Mouse (Mus musculus): ENCODE results near the gene Asic1. TPM values are rescaled to one million over a fixed set of nuclear protein-coding genes. Genes with fewer than 3 reads are reported as not detected.

The Asic1 gene
- total and polyA plus RNA-seq, 3 experiments = 0.08 to 1.0 TPM; not detected in 1

DNA sequence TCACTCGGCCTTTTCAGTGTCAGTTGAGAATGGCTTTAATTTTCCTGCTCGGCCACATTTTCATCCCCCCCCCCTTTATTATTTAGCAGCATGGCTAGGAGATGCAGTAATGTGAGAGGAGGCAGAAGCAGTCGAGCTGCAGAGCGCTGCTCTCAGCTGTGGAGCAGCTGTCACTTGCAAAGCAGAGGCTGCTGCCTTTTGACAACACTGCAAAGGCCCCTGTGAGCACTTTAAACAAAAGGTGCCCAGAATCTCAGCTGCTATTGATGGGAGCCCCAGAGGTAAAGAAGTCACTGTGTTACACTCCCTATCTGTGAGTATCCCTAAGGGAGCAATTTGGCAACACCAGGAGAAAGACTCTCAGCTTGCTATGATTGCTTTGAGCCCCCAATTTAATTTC lies 21.8 kb upstream of the Asic1 start:
- Histone ChIP-seq H3K79me2 (ENCODE audit: control insufficient read depth, insufficient read depth, low read length, poor library complexity) (peaks cover 71% of the 10 kb centered on the region), H3K4me1 (ENCODE audit: control insufficient read depth in 1 of 2, insufficient read depth in 2 of 2, low read length in 2 of 2) (peaks cover 10 to 23% of the 10 kb centered on the region in 2 experiments), H3K27me3 (ENCODE audit: control insufficient read depth in 1 of 2, insufficient read depth in 2 of 2, low read length in 2 of 2) (no peaks in the 10 kb centered on the region), H3K9me3 (replicated peaks; ENCODE audit: insufficient read depth, low read length) (no peaks in the 10 kb centered on the region), H3K9ac (ENCODE audit: control insufficient read depth, low read depth, low read length, poor library complexity, severe bottlenecking) (no peak overlapping the region), H3K4me3 (ENCODE audit: control insufficient read depth in 1 of 2, insufficient read depth in 1 of 2, low read depth in 2 of 2, low read length in 2 of 2) (no peak overlapping the region), H3K27ac (ENCODE audit: control insufficient read depth, low read depth, low read length) (no peak overlapping the region), H3K36me3 (ENCODE audit: control insufficient read depth in 1 of 2, insufficient read depth in 2 of 2, low read length in 2 of 2) (peaks cover 6 to 26% of the 10 kb centered on the region in 2 experiments; a peak in 3 of 4 replicates)
- no peak for TF ChIP-seq EP300 (IDR thresholded peaks at IDR 0.05; ENCODE audit: low read depth in 1 of 2, low read length in 2 of 2)
- TF ChIP-seq ELF1 (IDR thresholded peaks at IDR 0.05; ENCODE audit: low read depth, low read length) = no peak
- no peak for TF ChIP-seq MYC (IDR thresholded peaks at IDR 0.05; ENCODE audit: low read depth, low read length)
- TF ChIP-seq RAD21 (IDR thresholded peaks at IDR 0.05; ENCODE audit: low read depth, low read length) = no peak
- TF ChIP-seq USF2 (IDR thresholded peaks at IDR 0.05; ENCODE audit: borderline replicate concordance in 1 of 2, insufficient read depth in 1 of 2, low read depth in 1 of 2, low read length in 2 of 2) = no peak
- TF ChIP-seq KAT2A (conservative IDR thresholded peaks at IDR 0.05; ENCODE audit: low read depth, low read length) = no peak
- TF ChIP-seq POLR2AphosphoS5 (IDR thresholded peaks at IDR 0.05; ENCODE audit: borderline replicate concordance, low read depth, low read length) = no peak
- TF ChIP-seq ETS1 (IDR thresholded peaks at IDR 0.05; ENCODE audit: low read depth, low read length) = no peak
- no peak for TF ChIP-seq UBTF (IDR thresholded peaks at IDR 0.05; ENCODE audit: borderline replicate concordance, insufficient read depth, low read depth, low read length)
- TF ChIP-seq ZNF384 (IDR thresholded peaks at IDR 0.05; ENCODE audit: low read depth, low read length) = no peak
- TF ChIP-seq MXI1 (IDR thresholded peaks at IDR 0.05; ENCODE audit: low read depth, low read length) = no peak
- TF ChIP-seq POLR2AphosphoS2 (IDR thresholded peaks at IDR 0.05; ENCODE audit: low read length) = no peak
- no peak for TF ChIP-seq USF1 (IDR thresholded peaks at IDR 0.05; ENCODE audit: low read depth, low read length)
- TF ChIP-seq MYB (IDR thresholded peaks at IDR 0.05; ENCODE audit: low read depth, low read length) = no peak
- no peak for TF ChIP-seq ZC3H11A (IDR thresholded peaks at IDR 0.05; ENCODE audit: low read depth, low read length)
- no peak for TF ChIP-seq CHD1 (IDR thresholded peaks at IDR 0.05; ENCODE audit: low read depth, low read length)
- TF ChIP-seq TBP (IDR thresholded peaks at IDR 0.05; ENCODE audit: low read depth, low read length) = no peak
- TF ChIP-seq E2F4 (IDR thresholded peaks at IDR 0.05; ENCODE audit: borderline replicate concordance, low read depth, low read length) = no peak
- no peak for DNase-seq (ENCODE audit: low read depth, low spot score)

DNA sequence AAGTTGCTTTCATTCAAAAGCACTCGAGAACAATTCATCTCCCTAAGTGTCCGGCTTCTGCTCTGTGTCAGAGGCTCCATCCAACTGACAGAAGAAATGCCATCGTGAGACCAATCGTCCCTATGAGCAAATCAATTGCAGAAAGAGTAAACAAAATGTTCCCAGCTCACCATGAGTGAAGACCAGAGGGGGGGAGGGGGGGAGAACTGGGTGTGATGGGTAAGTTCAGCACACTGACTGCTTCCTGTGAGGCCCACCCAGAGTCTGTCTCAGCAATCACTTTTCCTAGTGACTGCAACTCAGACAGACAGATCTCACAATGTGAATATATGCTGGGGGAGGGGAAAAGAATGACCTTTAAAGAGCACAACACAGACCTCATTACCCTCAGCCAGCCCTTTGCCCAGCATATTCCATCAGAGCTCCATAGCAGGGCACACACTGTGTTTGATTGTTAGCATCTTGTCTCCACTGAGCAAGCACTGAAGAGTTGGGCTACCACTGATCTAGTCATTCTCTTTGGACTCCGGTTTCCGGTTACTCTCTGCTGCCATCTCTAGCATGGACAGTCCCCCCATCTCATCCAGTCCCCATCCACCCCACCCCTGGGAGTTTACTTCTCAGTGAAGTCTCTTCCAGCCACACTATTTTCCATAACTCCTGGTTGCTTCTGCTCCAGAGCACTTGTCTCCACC lies 21.0 kb upstream of the Asic1 start:
- no peaks in the 10 kb centered on the region for H3K9me3 ChIP-seq (replicated peaks; ENCODE audit: insufficient read depth, low read length)
- no peaks in the 10 kb centered on the region; a peak in 1 of 4 replicates for H3K27me3 ChIP-seq (ENCODE audit: control insufficient read depth in 1 of 2, insufficient read depth in 2 of 2, low read length in 2 of 2)
- H3K4me3 ChIP-seq (ENCODE audit: control insufficient read depth in 1 of 2, insufficient read depth in 1 of 2, low read depth in 2 of 2, low read length in 2 of 2) = no peak overlapping the region
- no peak overlapping the region for H3K27ac ChIP-seq (ENCODE audit: control insufficient read depth, low read depth, low read length)
- H3K79me2 ChIP-seq (ENCODE audit: control insufficient read depth, insufficient read depth, low read length, poor library complexity) = peaks cover 64% of the 10 kb centered on the region
- H3K9ac ChIP-seq (ENCODE audit: control insufficient read depth, low read depth, low read length, poor library complexity, severe bottlenecking) = no peak overlapping the region
- H3K36me3 ChIP-seq (ENCODE audit: control insufficient read depth in 1 of 2, insufficient read depth in 2 of 2, low read length in 2 of 2) = peaks cover 4 to 26% of the 10 kb centered on the region in 2 experiments; a peak in 3 of 4 replicates
- no peak for DNase-seq (ENCODE audit: low read depth, low spot score)
- peaks cover 10 to 23% of the 10 kb centered on the region in 2 experiments for H3K4me1 ChIP-seq (ENCODE audit: control insufficient read depth in 1 of 2, insufficient read depth in 2 of 2, low read length in 2 of 2)
- TF ChIP-seq NELFE (IDR thresholded peaks at IDR 0.05; ENCODE audit: low read depth, low read length) (no peak), MYC (IDR thresholded peaks at IDR 0.05; ENCODE audit: low read depth, low read length) (no peak), HCFC1 (IDR thresholded peaks at IDR 0.05; ENCODE audit: low read depth, low read length) (no peak), MAFK (IDR thresholded peaks at IDR 0.05; ENCODE audit: borderline replicate concordance, low read depth, low read length) (no peak)

Data from MEL (cell line).